ENCODE assay signal across 8 mouse cellular contexts in genomic region chr3:51554067-51554466, GRCm38 (mm10). TPM values are rescaled to one million over a fixed set of nuclear protein-coding genes. Genes with fewer than 3 reads are reported as not detected.
DNase-seq lines count a peak whose midpoint lies in the region; ATAC-seq lines count a peak whose summit lies in the region.

No protein-coding gene starts in this region.

- H3K27ac ChIP-seq in forebrain, embryonic 15.5 days (replicated peaks), result peak overlapping the region; percentile 62

- no peaks in the 10 kb centered on the region; the same call in 1 of the 2 replicates for H3K36me3 ChIP-seq in forebrain, embryonic 15.5 days
- no peaks in the 10 kb centered on the region for H3K36me3 ChIP-seq in splenic B cell, adult 2 months (ENCODE audit: control insufficient read depth, insufficient read depth, low read length, poor library complexity, severe bottlenecking)

- ATAC-seq in activated CD4-positive, CD25-positive, alpha-beta regulatory T cell, adult 4 months, result peak; percentile 63
- no peak for ATAC-seq in forebrain, embryonic 15.5 days (replicated peaks)

- DNase-seq in left cerebral cortex, postnatal 4 days, result peak; percentile 10
- no peak for DNase-seq in left cerebral cortex, adult 9 months (ENCODE audit: low spot score in 2 of 2)
- peak; percentile 18 for DNase-seq in splenic B cell, adult 2 months (ENCODE audit: low read depth, low spot score)
- no peak for DNase-seq in testis, postnatal 14 days (ENCODE audit: low spot score)
- DNase-seq in embryo, embryonic 10 days (ENCODE audit: low spot score), result no peak
- no peak for DNase-seq in cerebellum, adult 8-10 months

- 62% methylated on average over 9 of the region's 9 CpGs for WGBS in forebrain, embryonic 15.5 days

- peaks cover 52% of the 10 kb centered on the region for H3K4me1 ChIP-seq in forebrain, embryonic 15.5 days

- H3K4me2 ChIP-seq in forebrain, embryonic 15.5 days (replicated peaks), result no peak overlapping the region

- no peaks in the 10 kb centered on the region for H3K27me3 ChIP-seq in forebrain, embryonic 15.5 days
- no peaks in the 10 kb centered on the region for H3K27me3 ChIP-seq in splenic B cell, adult 2 months (ENCODE audit: control insufficient read depth, insufficient read depth, low read length, poor library complexity, severe bottlenecking)

- intact Hi-C loops in left cerebral cortex, postnatal 4 days (cut with DNase I), result no loop called here

- no peak overlapping the region for H3K4me3 ChIP-seq in forebrain, embryonic 15.5 days

- H3K9me3 ChIP-seq in forebrain, embryonic 15.5 days, result no peaks in the 10 kb centered on the region

- H3K9ac ChIP-seq in forebrain, embryonic 15.5 days (replicated peaks), result peak overlapping the region; percentile 3; the same call in 1 of the 2 replicates

RNA-seq across cellular contexts. Expression of gene Setd7, which starts 6.6 kb away (rescaled TPM):
- total RNA-seq in left cerebral cortex, postnatal 4 days (2021), result 10 to 100 TPM; 38.2 to 41.1 TPM
- polyA plus RNA-seq in activated CD4-positive, CD25-positive, alpha-beta regulatory T cell, adult 4 months (2017; shearing (Covaris generic)), result 10 to 100 TPM in 1 of 2 experiments, 1 to 10 TPM in 1; 6.3 to 10.5 TPM
- 4.4 and 5.5 TPM in 2 replicates for polyA plus RNA-seq in forebrain, embryonic 15.5 days (2015; fragmentation: Nextera tagmentation; extraction: Ambion mirVana)

Comparison
In these comparisons a context has a peak if more than half of its experiments do, and no peak if none do; other contexts are left out.
1. DNase-seq: peak in left cerebral cortex, postnatal 4 days (single experiment) and splenic B cell, adult 2 months (single experiment); none in left cerebral cortex, adult 9 months (0 of 2), testis, postnatal 14 days (single experiment), embryo, embryonic 10 days (single experiment) and cerebellum, adult 8-10 months (single experiment).